In genomic region chr7:128310229-128310688, GRCm38 (mm10) we compare ENCODE assay signal across 13 mouse cellular contexts. TPM values are rescaled to one million over a fixed set of nuclear protein-coding genes. Genes with fewer than 3 reads are reported as not detected.
A peak's percentile ranks its signal among the peaks of the same experiment; 100 is the strongest.
DNase-seq lines count a peak whose midpoint lies in the region; ATAC-seq and TF ChIP-seq lines count a peak whose summit lies in the region.
"Had no signal": no experiment of that assay in that cellular context is flagged by ENCODE, and none has a peak within 500 bp of the region (broad histone marks: within the 10 kb centered on the region; RNA-seq: fewer than 3 reads in every experiment).

No protein-coding gene starts in this region.

- peaks cover 6% of the 10 kb centered on the region for H3K4me1 ChIP-seq in heart, embryonic 11.5 days (ENCODE audit: control insufficient read depth, insufficient read depth, low read length)
- H3K4me1 ChIP-seq in midbrain, embryonic 10.5 days, result 0 out of 2 replicates have a peak, but pooled peaks cover 3% of the 10 kb centered on the region
- H3K4me1 ChIP-seq: forebrain, embryonic 13.5 days had no signal

- in situ Hi-C loops in Patski (cut with MboI; ENCODE audit: low pct_unique_long_range_greater_than_20kb), result no loop called here

- CTCF ChIA-PET in Patski (lab: Charles Lee), result interaction anchor here (0.8 to 1.3 kb wide), 3 partner anchors 9 to 12 kb away, joined by 3 read pairs; partner anchors contain the start of gene BC017158

- ATAC-seq in heart, embryonic 11.5 days (replicated peaks; ENCODE audit: insufficient number of reproducible peaks, low FRiP score, low TSS enrichment), result no peak
- peak; percentile 26 for ATAC-seq in Patski
- peak; percentile 14; the same call in 1 of the 2 replicates for ATAC-seq in megakaryocyte progenitor cell, adult 5-6 weeks (replicated peaks; ENCODE audit: poor library complexity)
- ATAC-seq: forebrain, embryonic 13.5 days; inflammation-experienced regulatory T-cells, adult 6 months; midbrain, embryonic 16.5 days had no signal

- DNase-seq in heart, adult 18-20 months, result peak; percentile 32 to 63
- no peak for DNase-seq in Patski (ENCODE audit: low read depth, low spot score)
- DNase-seq in fibroblast of lung, adult 2 months (ENCODE audit: low read depth), result peak; percentile 72
- DNase-seq in natural killer cell, adult 2 months (ENCODE audit: low spot score in 2 of 2), result no peak
- DNase-seq in left cerebral cortex, postnatal 4 days, result no peak
- no peak for DNase-seq in midbrain, embryonic 10.5 days (ENCODE audit: low spot score)
- DNase-seq: layer of hippocampus, adult 9-11 months had no signal

- no peak for TF ChIP-seq CTCF in Patski (IDR thresholded peaks at IDR 0.05)

- intact Hi-C loops in left cerebral cortex, postnatal 4 days (cut with DNase I), result no loop called here

- H3K36me3 ChIP-seq in heart, embryonic 11.5 days (ENCODE audit: control insufficient read depth, insufficient read depth, low read length), result no peaks in the 10 kb centered on the region
- H3K36me3 ChIP-seq in midbrain, embryonic 10.5 days, result no peaks in the 10 kb centered on the region
- H3K36me3 ChIP-seq: heart, embryonic 13.5 days had no signal

- 14% methylated on average over 8 of the region's 8 CpGs for WGBS in heart, embryonic 11.5 days (ENCODE audit: insufficient replicate concordance)
- WGBS in midbrain, embryonic 10.5 days, result 77% methylated on average over 8 of the region's 8 CpGs

- H3K4me3 ChIP-seq in heart, embryonic 11.5 days (ENCODE audit: low read depth, low read length), result no peak overlapping the region
- H3K4me3 ChIP-seq in midbrain, embryonic 10.5 days, result no peak overlapping the region
- H3K4me3 ChIP-seq: forebrain, embryonic 13.5 days; heart, embryonic 13.5 days had no signal

- H3K9ac ChIP-seq in heart, embryonic 11.5 days (ENCODE audit: low read depth, low read length), result no peak overlapping the region
- H3K9ac ChIP-seq: forebrain, embryonic 13.5 days; heart, embryonic 13.5 days had no signal

- no peaks in the 10 kb centered on the region for H3K9me3 ChIP-seq in heart, embryonic 11.5 days (replicated peaks; ENCODE audit: control insufficient read depth, low read length)
- H3K9me3 ChIP-seq in midbrain, embryonic 10.5 days (replicated peaks), result no peaks in the 10 kb centered on the region
- H3K9me3 ChIP-seq: forebrain, embryonic 13.5 days; heart, embryonic 13.5 days had no signal

- H3K27ac ChIP-seq in heart, embryonic 11.5 days (ENCODE audit: low read depth, low read length), result no peak overlapping the region
- H3K27ac ChIP-seq in midbrain, embryonic 10.5 days (replicated peaks), result no peak overlapping the region
- H3K27ac ChIP-seq: forebrain, embryonic 13.5 days; heart, embryonic 13.5 days had no signal

- POLR2A ChIA-PET in Patski (lab: Charles Lee), result interaction anchor here (0.6 to 1.1 kb wide), 2 partner anchors 9 to 1291 kb away, joined by 4 to 6 read pairs; no protein-coding TSS in a partner anchor

- no peaks in the 10 kb centered on the region; the same call in 1 of the 2 replicates for H3K27me3 ChIP-seq in heart, embryonic 11.5 days (ENCODE audit: control insufficient read depth, insufficient read depth, low read length)
- H3K27me3 ChIP-seq in Patski, result no peaks in the 10 kb centered on the region
- H3K27me3 ChIP-seq in midbrain, embryonic 10.5 days (ENCODE audit: low read depth, poor library complexity, severe bottlenecking), result no peaks in the 10 kb centered on the region
- H3K27me3 ChIP-seq: forebrain, embryonic 13.5 days had no signal

- no peak overlapping the region for H3K4me2 ChIP-seq in heart, embryonic 11.5 days
- H3K4me2 ChIP-seq: forebrain, embryonic 13.5 days; heart, embryonic 13.5 days had no signal

RNA-seq across cellular contexts. Expression of gene BC017158, which starts 12.3 kb away (rescaled TPM):
- 1 to 10 TPM; 5.4 to 5.6 TPM for total RNA-seq in heart, adult 18-20 months (2021)
- 18.1 and 18.2 TPM in 2 replicates for polyA plus RNA-seq in heart, embryonic 11.5 days (2014; fragmentation: Nextera tagmentation; extraction: Ambion mirVana)
- polyA plus RNA-seq in Patski (2021), result 25.3 TPM
- 34.2 and 39.5 TPM in 2 replicates for total RNA-seq in megakaryocyte progenitor cell, adult 5-6 weeks (2015)
- 20.5 and 25.3 TPM in 2 replicates for total RNA-seq in megakaryocyte progenitor cell, adult 5-6 weeks (2017)
- 10 to 100 TPM; 23.4 to 27.8 TPM for total RNA-seq in left cerebral cortex, postnatal 4 days (2021)
- 24.6 and 26.3 TPM in 2 replicates for polyA plus RNA-seq in midbrain, embryonic 10.5 days (2016; fragmentation: Nextera tagmentation; extraction: Ambion mirVana)

RNA-seq across cellular contexts. Expression of gene Slc5a2, which starts 44.8 kb away (rescaled TPM):
- not detected for total RNA-seq in heart, adult 18-20 months (2021)
- polyA plus RNA-seq in heart, embryonic 11.5 days (2014; fragmentation: Nextera tagmentation; extraction: Ambion mirVana), result 0.83 TPM in 1 of 2 replicates, not detected in the other
- polyA plus RNA-seq in Patski (2021), result 0.27 TPM
- total RNA-seq in megakaryocyte progenitor cell, adult 5-6 weeks (2015), result not detected in 2 replicates
- not detected in 2 replicates for total RNA-seq in megakaryocyte progenitor cell, adult 5-6 weeks (2017)
- not detected for total RNA-seq in left cerebral cortex, postnatal 4 days (2021)
- 0.28 and 0.50 TPM in 2 replicates for polyA plus RNA-seq in midbrain, embryonic 10.5 days (2016; fragmentation: Nextera tagmentation; extraction: Ambion mirVana)
- polyA plus RNA-seq: forebrain, embryonic 13.5 days; heart, embryonic 13.5 days; inflammation-experienced regulatory T-cells, adult 6 months; midbrain, embryonic 16.5 days had no signal

Comparison
In these comparisons a context has a peak if more than half of its experiments do, and no peak if none do; other contexts are left out.
1. DNase-seq: peak in heart, adult 18-20 months (2 of 2) and fibroblast of lung, adult 2 months (single experiment); none in Patski (single experiment), natural killer cell, adult 2 months (0 of 2), left cerebral cortex, postnatal 4 days (single experiment) and midbrain, embryonic 10.5 days (single experiment).